Mouse (Mus musculus): ENCODE data around the gene Enox1.

DNA sequence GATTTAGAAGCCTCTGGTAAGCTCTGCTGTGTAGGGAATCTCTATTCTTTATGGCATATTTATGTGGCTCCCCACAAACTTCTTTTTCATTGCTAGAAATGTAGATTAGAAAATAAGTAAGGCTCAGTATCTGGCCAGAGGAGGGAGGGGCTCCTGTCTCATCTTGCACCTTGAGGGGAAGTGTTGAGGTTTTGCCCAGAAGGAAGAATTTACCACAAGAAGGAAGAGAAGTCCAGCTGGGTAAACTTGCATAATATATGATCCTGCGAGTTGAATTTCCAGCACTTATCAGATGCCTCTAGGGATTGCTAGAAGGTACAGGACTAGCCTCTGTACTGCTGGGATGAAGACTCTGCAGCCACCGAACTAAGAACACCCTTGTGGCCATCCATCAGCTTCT is 259.8 kb downstream of the Enox1 start:
- no peak for TF ChIP-seq POLR2A (IDR thresholded peaks at IDR 0.05; ENCODE audit: borderline replicate concordance, control insufficient read depth, low read depth, low read length)
- no peak for TF ChIP-seq CTCF (IDR thresholded peaks at IDR 0.05; ENCODE audit: control insufficient read depth, insufficient read depth, low read length)
